Mouse (Mus musculus) embryonic fibroblast, embryonic 13.5 days (primary cell): ENCODE results near the gene Foxi3.

ENCODE experiments used
- CTCF ChIP-seq: IDR thresholded peaks from 2 replicates; pipeline ENCODE4 v1.5.1; 2011; ENCODE audit warnings: mild to moderate bottlenecking, control low read depth, low read length, moderate library complexity, borderline replicate concordance; ENCODE audit not compliant: insufficient read depth
- POLR2A ChIP-seq: IDR thresholded peaks from 2 replicates; pipeline ENCODE4 v1.6.1; 2011; ENCODE audit warnings: low read depth, mild to moderate bottlenecking, control low read depth, low read length, moderate library complexity

DNA sequence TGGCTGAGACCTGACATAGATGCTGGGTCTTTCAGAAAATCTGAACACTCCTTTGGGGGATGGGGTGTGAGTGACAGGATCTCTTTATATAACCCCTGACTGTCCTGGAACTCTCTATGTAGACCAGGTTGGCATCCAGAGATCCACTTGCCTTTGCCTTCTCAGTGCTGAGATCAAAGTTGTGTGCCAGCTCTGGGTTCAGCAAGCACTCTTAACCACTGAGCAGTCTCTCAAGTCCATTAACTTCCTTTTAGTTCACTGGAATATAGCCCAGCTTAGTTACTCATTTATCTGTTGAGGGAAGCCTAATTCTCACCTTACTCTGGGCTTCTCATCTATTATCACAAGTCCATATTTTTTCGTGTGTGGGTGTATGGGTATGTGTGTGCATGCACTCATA is 26.1 kb downstream of the Foxi3 start:
- no peak for TF ChIP-seq POLR2A
- no peak for TF ChIP-seq CTCF
